Mouse (Mus musculus): ENCODE results near the gene Akr1c18.

Gene Akr1c18

DNA sequence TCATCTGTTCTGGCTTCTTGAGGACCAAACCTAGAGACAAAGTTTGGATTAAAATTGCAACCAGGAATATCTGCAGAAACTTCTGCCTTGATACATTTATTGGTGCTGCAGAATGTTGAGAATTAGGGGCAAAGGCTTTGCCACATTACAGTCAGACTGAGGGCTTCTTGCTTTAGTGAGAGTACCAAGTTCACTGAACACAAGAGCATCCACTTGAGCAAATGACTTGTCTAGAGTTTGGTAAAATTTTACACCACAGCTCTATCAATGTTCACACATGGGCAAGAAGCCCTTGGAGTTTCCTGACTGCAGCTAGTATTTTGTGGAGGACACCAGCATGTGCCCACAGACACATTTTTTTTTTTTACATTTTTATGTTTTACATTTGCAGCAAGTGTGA is 47.7 kb downstream of the Akr1c18 start:
- DNase-seq (ENCODE audit: low spot score in 2 of 2), result no peak

DNA sequence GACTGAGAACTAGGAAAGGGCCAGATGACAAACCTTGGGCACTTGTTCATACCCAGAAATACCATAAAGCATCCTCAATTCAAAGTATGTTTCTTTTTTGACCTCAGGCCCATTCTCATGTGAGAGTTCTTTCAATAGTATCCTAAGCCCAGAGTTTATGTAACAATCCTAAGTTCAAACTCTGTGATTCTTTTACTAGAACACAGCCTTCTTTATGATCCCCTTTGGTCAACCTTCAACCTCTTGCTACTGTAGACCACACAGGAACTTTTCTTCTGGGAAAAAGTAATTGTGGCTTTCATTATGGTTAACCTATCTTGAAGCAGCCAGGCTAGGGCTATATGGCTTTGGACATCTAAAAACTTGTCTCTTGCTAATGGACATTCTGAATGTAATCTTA is 48.8 kb downstream of the Akr1c18 start:
- no peak for DNase-seq (ENCODE audit: low spot score in 2 of 2)

All from spleen, postnatal 14 days (tissue).